Mouse (Mus musculus) heart, adult 9 months (tissue): ENCODE results near the gene Rnf144b.

Experiments used
- DNase-seq, 2 experiments: peaks; one replicate each; pipeline ENCODE4 v3.0.0; 2022; ENCODE audit warnings: low spot score in 2 of 2

Gene Rnf144b

GRCm38 (mm10) chr13:47218351-47218750 is 95.9 kb downstream of the Rnf144b start:
- DNase-seq: no peak

- DNase-seq: no peak
These were observed 98.0 kb downstream of the Rnf144b start for GRCm38 (mm10) chr13:47220426-47220825.

DNA sequence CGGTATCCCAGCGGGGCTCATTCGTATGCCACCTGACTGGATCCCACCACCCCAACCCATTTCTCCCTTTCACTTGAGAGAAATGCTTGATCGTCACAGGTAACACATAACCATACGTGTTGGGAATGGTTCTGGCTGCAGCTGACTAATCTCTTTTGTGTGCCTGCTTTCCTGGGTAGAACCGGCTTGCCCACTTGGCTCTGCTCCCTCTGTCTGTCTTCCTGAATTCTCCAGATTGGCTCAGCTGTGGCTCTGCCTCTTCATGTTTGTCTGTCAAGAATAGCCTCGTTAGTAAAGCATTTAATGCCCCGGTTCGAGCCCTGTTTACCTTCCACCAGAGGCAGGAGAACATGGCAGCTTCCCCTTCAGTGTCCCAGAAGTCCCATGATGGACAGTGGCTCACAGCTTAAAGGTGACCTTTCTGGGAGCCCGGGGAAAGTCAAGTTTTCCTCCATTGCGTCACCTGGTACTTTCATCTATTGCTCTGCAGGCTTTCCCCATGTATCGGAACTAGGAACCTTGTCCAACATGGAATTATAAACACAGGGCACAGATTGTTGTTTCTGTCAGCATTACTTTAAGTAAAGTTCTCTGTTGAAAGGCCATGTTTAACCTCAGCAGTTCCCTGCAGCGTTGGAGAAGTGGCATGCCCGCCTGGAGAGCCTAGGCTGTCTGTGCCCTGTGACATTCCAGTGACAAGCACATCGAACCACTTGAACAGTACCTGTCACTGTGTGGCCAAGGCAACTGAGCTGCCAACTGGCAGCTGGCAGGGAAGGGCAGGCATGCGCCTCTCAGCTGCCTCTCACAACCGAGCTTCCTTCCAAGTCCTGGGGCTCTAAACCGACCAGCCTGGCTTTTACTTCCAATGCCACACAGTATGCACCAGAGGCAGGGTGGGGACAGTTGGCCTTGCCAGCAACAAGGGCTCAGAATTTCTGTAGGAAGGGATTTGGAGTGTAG is 101.4 kb downstream of the Rnf144b start:
- DNase-seq: peak; percentile 74 to 79

DNA sequence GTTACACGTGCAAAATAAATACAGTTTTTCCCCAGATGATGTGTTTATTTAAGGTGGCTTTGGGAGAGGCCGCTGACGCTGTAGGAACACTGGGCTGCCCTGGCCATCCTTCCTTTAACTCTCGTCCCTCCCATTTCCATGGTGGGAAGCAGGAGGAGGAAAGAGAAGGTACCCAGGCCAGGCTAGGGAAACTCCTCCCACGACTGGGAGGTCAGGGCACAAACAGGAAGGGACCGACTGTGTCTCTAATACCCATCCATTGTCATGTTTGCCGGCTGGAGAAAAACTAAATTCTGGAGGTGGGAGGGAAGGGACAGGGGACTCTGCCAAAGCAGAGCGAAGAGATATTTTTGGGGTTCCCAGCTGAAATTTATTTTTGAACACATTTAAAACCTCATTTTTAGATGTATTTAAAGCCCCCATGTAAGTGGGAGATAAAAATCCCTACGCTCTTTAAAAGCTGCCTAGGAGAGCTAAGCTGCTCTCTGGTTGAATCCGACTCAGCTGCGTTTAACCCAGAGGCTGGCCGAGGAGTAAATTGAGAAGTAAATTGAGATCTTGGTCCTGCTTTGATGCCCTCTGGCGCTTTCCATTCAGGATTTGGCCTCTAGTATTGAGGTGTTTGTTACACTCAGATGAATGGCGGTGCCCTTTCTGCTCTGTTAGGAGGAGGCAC is 102.3 kb downstream of the Rnf144b start:
- peak in 1 of 2 experiments; percentile 40 for DNase-seq

DNA sequence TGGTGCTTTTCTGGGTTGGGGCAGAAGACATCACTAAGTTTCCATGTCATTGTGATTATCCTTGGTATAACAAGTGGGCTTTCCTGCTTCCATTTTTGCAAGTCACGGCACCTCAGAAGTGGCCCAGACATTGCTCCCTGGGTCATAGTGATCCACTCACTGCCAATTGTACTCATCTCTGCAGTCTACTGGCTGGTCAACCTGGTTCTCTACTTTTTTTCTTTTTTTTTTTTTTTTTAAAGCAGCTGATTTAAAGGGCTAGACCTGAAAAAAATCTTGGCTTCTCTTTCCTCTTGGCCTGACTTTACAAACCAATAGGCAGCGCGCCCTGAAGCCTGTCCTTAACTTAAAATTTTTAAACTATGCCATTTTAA is 102.9 kb downstream of the Rnf144b start:
- DNase-seq: no peak

DNA sequence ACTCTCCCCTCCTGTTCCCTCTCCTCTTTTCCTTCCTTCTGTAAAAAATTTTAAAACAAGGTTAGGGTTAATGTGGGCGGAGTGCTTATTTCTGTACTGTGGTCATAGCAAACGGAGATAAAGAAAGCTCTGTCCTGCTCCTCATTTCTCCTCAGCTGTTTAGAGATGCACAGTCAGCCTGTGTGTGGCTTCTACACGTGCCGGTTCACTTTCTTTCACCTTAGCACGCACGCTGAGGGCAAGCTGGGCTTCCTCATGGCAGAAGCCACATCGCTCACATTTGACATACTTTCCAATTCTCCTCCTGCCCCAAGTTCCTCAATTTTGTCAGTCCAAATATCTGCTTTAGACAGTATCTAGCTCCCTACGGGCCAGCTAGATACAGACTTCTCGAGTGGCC is 103.3 kb downstream of the Rnf144b start:
- DNase-seq: peak in 1 of 2 experiments; percentile 32

GRCm38 (mm10) chr13:47226521-47226920 is 104.1 kb downstream of the Rnf144b start:
- no peak for DNase-seq

DNA sequence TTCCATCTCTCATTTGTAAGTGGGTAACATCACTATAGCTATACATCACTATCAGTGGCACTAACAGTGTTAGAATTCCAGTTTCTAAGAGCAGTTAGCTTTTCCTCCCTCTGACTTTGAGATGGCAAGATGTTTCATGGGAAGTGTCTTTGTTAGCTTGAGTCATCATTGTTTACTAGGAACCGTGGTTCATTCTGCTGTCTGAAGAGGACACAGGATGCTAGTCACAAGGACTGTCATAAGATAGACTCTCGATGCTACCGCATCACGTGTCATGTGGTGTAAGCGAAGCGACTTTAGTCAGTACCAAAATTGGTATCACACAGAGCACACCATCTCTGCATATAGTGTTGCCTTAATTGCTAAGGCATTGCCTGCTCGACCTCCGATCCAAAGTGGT is 105.7 kb downstream of the Rnf144b start:
- DNase-seq: no peak

- no peak for DNase-seq
These were observed 106.3 kb downstream of the Rnf144b start for GRCm38 (mm10) chr13:47228626-47229190.

GRCm38 (mm10) chr13:47232163-47232562 is 109.7 kb downstream of the Rnf144b start:
- DNase-seq: peak; percentile 17 to 56

- no peak for DNase-seq
These were observed 114.9 kb downstream of the Rnf144b start for GRCm38 (mm10) chr13:47237376-47237775.

DNA sequence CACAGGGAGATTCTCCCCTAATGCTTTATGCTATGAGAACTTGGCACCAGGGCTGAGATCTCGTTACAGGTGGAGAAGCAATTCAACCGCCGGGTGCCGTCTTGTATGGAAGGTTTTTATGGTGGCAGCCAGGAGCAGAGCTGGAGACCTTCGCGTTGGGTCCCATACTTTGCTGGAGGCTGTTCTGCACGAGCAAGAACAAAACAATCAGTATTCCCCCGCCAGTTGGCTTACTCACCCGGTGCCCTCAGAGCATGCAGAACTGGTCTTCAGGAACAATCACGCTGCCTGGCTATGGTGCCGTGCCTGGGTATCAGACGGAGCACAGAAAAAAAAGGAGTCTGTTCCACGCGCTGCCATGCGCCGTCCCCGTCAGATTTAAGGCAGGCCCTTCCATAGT is 115.7 kb downstream of the Rnf144b start:
- DNase-seq: no peak

DNA sequence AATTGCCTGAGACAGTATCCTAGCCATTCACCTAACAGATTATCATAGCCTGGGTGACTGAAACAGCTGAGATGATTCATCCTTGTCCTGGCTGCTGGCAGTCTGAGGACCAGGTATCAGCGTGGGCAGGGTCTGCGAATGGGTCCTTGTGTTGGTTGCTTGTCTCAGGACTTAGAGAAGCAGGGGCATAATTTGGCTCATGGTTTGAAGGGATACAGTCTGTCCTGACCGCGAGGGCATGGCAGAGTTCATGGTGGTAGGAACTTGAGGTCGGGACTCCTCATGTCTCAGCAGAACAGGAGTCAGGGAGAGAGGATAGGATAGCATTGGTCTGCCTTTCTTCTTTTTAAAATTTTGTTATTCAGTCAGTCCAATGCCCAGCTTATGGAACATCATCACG is 121.1 kb downstream of the Rnf144b start:
- no peak for DNase-seq

- peak; percentile 63 to 81 for DNase-seq
These were observed 122.3 kb downstream of the Rnf144b start for GRCm38 (mm10) chr13:47244771-47245170.

GRCm38 (mm10) chr13:47246459-47246858 is 124.0 kb downstream of the Rnf144b start:
- no peak for DNase-seq

DNA sequence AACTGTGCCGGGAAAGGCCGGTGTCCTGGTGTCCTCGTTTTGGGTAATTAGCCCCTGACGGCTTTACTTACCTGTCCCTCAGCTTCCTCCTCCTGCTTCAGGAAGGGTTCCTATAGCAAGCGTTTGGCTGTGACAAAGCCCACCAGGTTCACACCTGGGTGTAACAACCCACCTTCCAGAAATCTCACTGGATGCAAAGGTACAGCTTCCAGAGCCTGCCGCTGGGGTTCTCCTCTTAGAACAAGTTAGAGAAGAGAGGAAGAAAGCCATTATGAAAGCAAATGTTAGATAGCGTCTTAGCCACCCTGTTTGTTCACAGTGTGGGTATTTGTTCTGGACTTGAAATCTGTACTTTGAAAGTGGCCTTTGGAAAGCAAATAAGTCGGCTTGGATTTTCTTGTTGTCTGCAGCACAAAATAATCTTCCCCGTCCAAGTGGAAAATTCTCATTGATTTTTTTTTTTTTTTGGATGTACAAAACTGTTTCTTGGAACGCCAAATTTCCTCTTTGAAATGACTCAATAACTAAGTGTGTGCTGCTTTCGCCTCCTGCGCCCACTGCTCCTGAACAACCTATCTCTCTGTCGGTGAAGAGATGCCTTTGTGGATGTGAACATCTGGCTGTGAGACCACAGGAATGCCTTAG is 124.8 kb downstream of the Rnf144b start:
- DNase-seq: no peak

DNA sequence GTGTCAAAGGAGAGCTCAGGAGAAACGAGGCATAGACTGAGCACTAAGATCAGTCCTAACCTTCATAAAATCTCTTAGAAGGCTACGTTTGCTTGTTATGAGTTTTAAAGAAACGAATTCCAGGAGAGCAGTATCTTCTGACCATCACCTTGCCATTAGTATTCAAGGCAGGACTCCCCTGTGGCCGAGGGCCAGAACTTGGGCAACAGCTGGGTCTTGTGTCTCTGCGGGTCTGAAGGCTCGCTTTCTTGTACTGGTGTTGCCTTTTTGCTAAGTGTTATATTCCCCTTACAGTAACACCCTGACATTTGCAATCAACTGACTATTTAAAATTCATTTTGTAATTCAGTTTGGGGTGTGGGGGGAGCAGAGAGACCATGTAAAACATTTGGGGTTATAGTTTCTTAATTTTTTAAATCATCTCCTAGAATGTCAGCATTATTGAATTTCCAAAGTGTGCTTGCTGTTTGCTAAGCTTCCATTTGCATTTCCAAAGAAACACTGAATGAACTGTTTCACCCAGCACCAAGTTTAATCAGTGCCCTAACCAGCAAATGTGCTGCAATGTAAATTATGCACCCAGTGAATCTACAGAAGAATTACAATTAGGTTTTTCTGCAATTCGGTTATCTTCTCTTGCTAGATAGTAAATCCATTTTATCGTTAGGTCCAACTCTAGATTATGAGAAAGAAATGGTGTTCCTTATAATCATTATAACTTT is 126.0 kb downstream of the Rnf144b start:
- no peak for DNase-seq

- no peak for DNase-seq
These were observed 128.2 kb downstream of the Rnf144b start for GRCm38 (mm10) chr13:47250615-47251014.

DNA sequence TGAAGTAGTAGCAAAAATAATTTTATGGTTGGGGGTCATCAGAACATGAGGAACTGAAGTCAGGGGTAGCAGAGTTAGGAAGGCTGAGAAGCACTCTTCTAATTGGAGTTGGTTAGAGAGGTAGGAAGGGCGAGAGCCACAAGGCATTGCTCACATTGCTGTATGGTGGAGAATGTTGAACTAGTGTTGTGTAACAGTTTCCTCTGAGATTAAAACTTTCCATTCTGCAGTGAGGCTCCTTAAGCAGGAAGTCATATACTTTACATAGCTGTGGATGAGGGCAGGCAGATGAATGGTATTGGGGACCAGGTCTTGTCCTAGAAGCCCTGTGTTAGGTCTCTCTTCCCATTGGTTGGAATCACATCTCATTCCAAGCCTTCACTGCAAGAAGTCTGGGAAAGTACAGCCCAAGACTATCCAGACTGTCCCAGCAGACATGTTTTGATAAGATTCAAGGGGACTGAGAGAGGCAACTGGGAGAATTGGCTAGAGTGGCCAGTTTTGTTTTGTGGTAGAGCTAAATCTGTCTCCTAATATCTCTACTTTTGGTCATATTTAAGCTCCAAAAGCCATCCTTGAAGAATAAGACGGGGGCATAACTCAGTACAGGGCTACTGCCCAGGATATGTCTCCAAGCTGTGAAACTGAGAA is 128.8 kb downstream of the Rnf144b start:
- no peak for DNase-seq

- no peak for DNase-seq
These were observed 131.3 kb downstream of the Rnf144b start for GRCm38 (mm10) chr13:47253711-47254110.

DNA sequence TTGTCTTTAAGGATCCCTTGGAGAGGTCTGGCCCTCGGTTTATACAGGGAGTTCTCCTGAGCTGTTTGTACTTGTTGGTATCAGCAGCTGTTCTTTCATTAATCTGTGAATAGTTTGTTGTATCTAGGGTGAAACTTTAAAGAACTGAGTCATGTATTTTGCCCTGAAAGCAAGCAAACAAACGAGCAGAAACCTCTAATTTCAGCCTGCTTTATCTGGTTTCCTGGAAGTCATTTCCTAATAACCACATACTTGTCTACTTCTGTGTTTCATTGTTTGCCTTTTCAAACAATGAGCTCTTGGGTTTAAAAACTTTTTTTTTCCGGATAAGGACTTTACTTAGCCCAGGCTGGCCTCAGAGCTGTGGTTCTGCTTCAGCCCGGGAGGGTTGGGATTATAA is 136.8 kb downstream of the Rnf144b start:
- no peak for DNase-seq
